Mouse (Mus musculus): ENCODE measurements around the gene Egfl7. TPM values are rescaled to one million over a fixed set of nuclear protein-coding genes. Genes with fewer than 3 reads are reported as not detected.

Gene Egfl7
- total and polyA plus RNA-seq, 2 experiments from 2014 or later: 63.2 to 83.0 TPM

DNA sequence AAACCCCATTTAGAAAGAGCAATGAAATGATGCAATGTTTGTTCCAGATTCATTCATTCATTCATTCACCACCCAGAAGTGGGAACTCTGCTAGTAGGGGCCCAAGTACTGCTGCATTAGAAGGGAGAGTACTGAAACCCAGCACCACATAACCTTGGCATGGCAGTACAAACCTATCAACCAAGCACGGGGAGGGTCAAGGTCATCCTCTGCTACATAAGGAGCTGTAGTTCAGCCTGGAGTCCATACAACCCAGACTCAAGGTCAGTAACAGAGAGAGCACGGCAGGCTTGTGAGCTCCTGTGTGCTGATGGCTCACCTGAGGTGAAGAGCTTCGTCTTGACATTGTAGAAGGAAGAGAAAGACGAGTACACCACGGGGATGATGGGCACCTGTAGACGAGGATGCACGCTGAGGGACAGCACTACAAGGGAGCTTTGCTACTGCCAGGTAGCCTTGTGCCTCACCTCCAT is 14.7 kb downstream of the Egfl7 start:
- Histone ChIP-seq H3K27ac (ENCODE audit: low read depth, low read length) (no peak overlapping the region), H3K4me3 (ENCODE audit: low read depth, low read length) (no peak overlapping the region), H3K9ac (replicated peaks; ENCODE audit: low read length, poor library complexity, severe bottlenecking) (no peak overlapping the region), H3K4me1 (ENCODE audit: insufficient read depth, low read length) (no peaks in the 10 kb centered on the region), H3K27me3 (ENCODE audit: insufficient read depth, low read length) (no peaks in the 10 kb centered on the region), H3K36me3 (ENCODE audit: insufficient read depth, low read length) (no peaks in the 10 kb centered on the region), H3K4me2 (ENCODE audit: low read depth, low read length, poor library complexity, severe bottlenecking) (no peak overlapping the region), H3K9me3 (ENCODE audit: low read length) (no peaks in the 10 kb centered on the region)
- TF ChIP-seq CTCF (IDR thresholded peaks at IDR 0.05): no peak
- DNase-seq (ENCODE audit: low spot score): no peak
- 86% methylated on average over 7 of the region's 7 CpGs for WGBS
- no peak for ATAC-seq (ENCODE audit: low FRiP score)

DNA sequence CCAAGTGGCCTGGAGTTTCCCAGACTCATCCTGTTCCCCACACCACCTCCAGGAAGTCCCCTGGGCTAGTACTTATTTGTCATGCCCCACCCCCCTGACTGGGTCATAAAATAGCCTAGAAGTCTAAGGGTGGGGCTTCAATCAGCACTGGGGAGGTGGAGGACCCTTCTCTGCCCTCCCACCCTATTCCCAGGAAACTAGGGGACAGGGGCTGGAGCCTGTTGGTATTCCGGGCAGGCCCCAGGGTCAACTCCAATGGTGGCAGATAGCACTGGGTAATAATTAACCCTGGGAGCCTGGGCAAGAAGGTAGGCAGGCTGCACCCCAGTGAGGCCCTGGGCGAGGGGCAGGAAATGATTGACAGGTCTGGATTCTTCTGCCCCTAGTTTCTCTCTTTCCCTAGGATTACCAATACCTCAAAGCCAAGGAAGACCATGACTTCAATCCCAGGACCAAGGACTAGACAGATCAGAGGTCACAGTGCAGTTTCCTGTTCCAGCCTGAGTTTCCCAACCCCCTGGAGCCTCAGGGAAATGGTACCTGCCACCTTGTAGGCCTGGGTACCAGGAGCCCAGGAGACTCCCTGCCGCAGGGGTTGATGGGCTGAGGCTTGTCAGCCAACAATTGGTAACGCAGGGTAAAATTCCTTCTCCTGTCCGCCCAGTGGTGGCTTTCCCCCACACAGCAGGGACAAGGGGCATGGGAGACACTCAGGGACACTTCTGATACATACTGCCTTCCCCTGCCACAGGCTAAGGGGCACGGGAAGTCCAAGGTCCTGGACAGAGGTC is 15.3 kb downstream of the Egfl7 start:
- ATAC-seq (ENCODE audit: low FRiP score): no peak
- Histone ChIP-seq H3K36me3 (ENCODE audit: insufficient read depth, low read length) (no peaks in the 10 kb centered on the region), H3K4me3 (ENCODE audit: low read depth, low read length) (no peak overlapping the region), H3K27ac (ENCODE audit: low read depth, low read length) (no peak overlapping the region), H3K9me3 (ENCODE audit: low read length) (no peaks in the 10 kb centered on the region), H3K9ac (replicated peaks; ENCODE audit: low read length, poor library complexity, severe bottlenecking) (no peak overlapping the region), H3K4me1 (ENCODE audit: insufficient read depth, low read length) (no peaks in the 10 kb centered on the region), H3K27me3 (ENCODE audit: insufficient read depth, low read length) (no peaks in the 10 kb centered on the region), H3K4me2 (ENCODE audit: low read depth, low read length, poor library complexity, severe bottlenecking) (no peak overlapping the region)
- WGBS: 83% methylated on average over 6 of the region's 6 CpGs
- no peak for TF ChIP-seq CTCF (IDR thresholded peaks at IDR 0.05)
- DNase-seq (ENCODE audit: low spot score): no peak

- DNase-seq (ENCODE audit: low spot score) (no peak), ATAC-seq (ENCODE audit: low FRiP score) (no peak)
- H3K27me3 ChIP-seq (ENCODE audit: insufficient read depth, low read length): no peaks in the 10 kb centered on the region
- no peaks in the 10 kb centered on the region for H3K9me3 ChIP-seq (ENCODE audit: low read length)
- H3K27ac ChIP-seq (ENCODE audit: low read depth, low read length): no peak overlapping the region
- H3K9ac ChIP-seq (replicated peaks; ENCODE audit: low read length, poor library complexity, severe bottlenecking): no peak overlapping the region
- no peaks in the 10 kb centered on the region for H3K4me1 ChIP-seq (ENCODE audit: insufficient read depth, low read length)
- TF ChIP-seq CTCF (IDR thresholded peaks at IDR 0.05): no peak
- no peak overlapping the region for H3K4me2 ChIP-seq (ENCODE audit: low read depth, low read length, poor library complexity, severe bottlenecking)
- no peaks in the 10 kb centered on the region for H3K36me3 ChIP-seq (ENCODE audit: insufficient read depth, low read length)
- WGBS: 89% methylated on average over 11 of the region's 11 CpGs
- H3K4me3 ChIP-seq (ENCODE audit: low read depth, low read length): no peak overlapping the region
Observed at GRCm38 (mm10) chr2:26595725-26596435, 16.1 kb downstream of the Egfl7 start.

- WGBS: 92% methylated on average over 3 of the region's 3 CpGs
Observed at GRCm38 (mm10) chr2:26596898-26597297, 17.1 kb downstream of the Egfl7 start.

GRCm38 (mm10) chr2:26597810-26598209 is 18.0 kb downstream of the Egfl7 start:
- H3K27ac ChIP-seq (ENCODE audit: low read depth, low read length): no peak overlapping the region
- 90% methylated on average over 2 of the region's 2 CpGs for WGBS

More at GRCm38 (mm10) chr2:26596898-26597297, 17.1 kb downstream of the Egfl7 start:
- H3K36me3 ChIP-seq (ENCODE audit: insufficient read depth, low read length): no peaks in the 10 kb centered on the region
- no peak overlapping the region for H3K4me2 ChIP-seq (ENCODE audit: low read depth, low read length, poor library complexity, severe bottlenecking)
- no peak for TF ChIP-seq CTCF (IDR thresholded peaks at IDR 0.05)
- ATAC-seq (ENCODE audit: low FRiP score) (no peak), DNase-seq (ENCODE audit: low spot score) (no peak)
- H3K27me3 ChIP-seq (ENCODE audit: insufficient read depth, low read length): no peaks in the 10 kb centered on the region
- no peak overlapping the region for H3K9ac ChIP-seq (replicated peaks; ENCODE audit: low read length, poor library complexity, severe bottlenecking)
- H3K9me3 ChIP-seq (ENCODE audit: low read length): no peaks in the 10 kb centered on the region
- no peaks in the 10 kb centered on the region for H3K4me1 ChIP-seq (ENCODE audit: insufficient read depth, low read length)
- no peak overlapping the region for H3K27ac ChIP-seq (ENCODE audit: low read depth, low read length)
- no peak overlapping the region for H3K4me3 ChIP-seq (ENCODE audit: low read depth, low read length)

GRCm38 (mm10) chr2:26598462-26598861 is 18.6 kb downstream of the Egfl7 start:
- DNase-seq (ENCODE audit: low spot score) (no peak), ATAC-seq (ENCODE audit: low FRiP score) (no peak)
- H3K4me3 ChIP-seq (ENCODE audit: low read depth, low read length): no peak overlapping the region
- no peaks in the 10 kb centered on the region for H3K9me3 ChIP-seq (ENCODE audit: low read length)
- no peaks in the 10 kb centered on the region for H3K4me1 ChIP-seq (ENCODE audit: insufficient read depth, low read length)
- peaks cover 5% of the 10 kb centered on the region; the same call in 1 of the 2 replicates for H3K27me3 ChIP-seq (ENCODE audit: insufficient read depth, low read length)
- no peak overlapping the region for H3K9ac ChIP-seq (replicated peaks; ENCODE audit: low read length, poor library complexity, severe bottlenecking)
- no peak for TF ChIP-seq CTCF (IDR thresholded peaks at IDR 0.05)
- WGBS: 80% methylated on average over 3 of the region's 3 CpGs
- no peak overlapping the region for H3K4me2 ChIP-seq (ENCODE audit: low read depth, low read length, poor library complexity, severe bottlenecking)
- H3K27ac ChIP-seq (ENCODE audit: low read depth, low read length): no peak overlapping the region
- H3K36me3 ChIP-seq (ENCODE audit: insufficient read depth, low read length): no peaks in the 10 kb centered on the region

More at GRCm38 (mm10) chr2:26597810-26598209, 18.0 kb downstream of the Egfl7 start:
- Histone ChIP-seq H3K9ac (replicated peaks; ENCODE audit: low read length, poor library complexity, severe bottlenecking) (no peak overlapping the region), H3K9me3 (ENCODE audit: low read length) (no peaks in the 10 kb centered on the region), H3K27me3 (ENCODE audit: insufficient read depth, low read length) (no peaks in the 10 kb centered on the region), H3K4me2 (ENCODE audit: low read depth, low read length, poor library complexity, severe bottlenecking) (no peak overlapping the region), H3K36me3 (ENCODE audit: insufficient read depth, low read length) (no peaks in the 10 kb centered on the region), H3K4me1 (ENCODE audit: insufficient read depth, low read length) (no peaks in the 10 kb centered on the region), H3K4me3 (ENCODE audit: low read depth, low read length) (no peak overlapping the region)
- DNase-seq (ENCODE audit: low spot score) (no peak), ATAC-seq (ENCODE audit: low FRiP score) (no peak)
- TF ChIP-seq CTCF (IDR thresholded peaks at IDR 0.05): no peak

Measured in midbrain, postnatal 0 days (tissue).